Mouse (Mus musculus) kidney, adult 18-20 months (tissue): ENCODE results near the gene Mgll.

Source experiments
- DNase-seq: peaks from one replicate; pipeline ENCODE4 v3.0.0; 2021

The Mgll gene

DNA sequence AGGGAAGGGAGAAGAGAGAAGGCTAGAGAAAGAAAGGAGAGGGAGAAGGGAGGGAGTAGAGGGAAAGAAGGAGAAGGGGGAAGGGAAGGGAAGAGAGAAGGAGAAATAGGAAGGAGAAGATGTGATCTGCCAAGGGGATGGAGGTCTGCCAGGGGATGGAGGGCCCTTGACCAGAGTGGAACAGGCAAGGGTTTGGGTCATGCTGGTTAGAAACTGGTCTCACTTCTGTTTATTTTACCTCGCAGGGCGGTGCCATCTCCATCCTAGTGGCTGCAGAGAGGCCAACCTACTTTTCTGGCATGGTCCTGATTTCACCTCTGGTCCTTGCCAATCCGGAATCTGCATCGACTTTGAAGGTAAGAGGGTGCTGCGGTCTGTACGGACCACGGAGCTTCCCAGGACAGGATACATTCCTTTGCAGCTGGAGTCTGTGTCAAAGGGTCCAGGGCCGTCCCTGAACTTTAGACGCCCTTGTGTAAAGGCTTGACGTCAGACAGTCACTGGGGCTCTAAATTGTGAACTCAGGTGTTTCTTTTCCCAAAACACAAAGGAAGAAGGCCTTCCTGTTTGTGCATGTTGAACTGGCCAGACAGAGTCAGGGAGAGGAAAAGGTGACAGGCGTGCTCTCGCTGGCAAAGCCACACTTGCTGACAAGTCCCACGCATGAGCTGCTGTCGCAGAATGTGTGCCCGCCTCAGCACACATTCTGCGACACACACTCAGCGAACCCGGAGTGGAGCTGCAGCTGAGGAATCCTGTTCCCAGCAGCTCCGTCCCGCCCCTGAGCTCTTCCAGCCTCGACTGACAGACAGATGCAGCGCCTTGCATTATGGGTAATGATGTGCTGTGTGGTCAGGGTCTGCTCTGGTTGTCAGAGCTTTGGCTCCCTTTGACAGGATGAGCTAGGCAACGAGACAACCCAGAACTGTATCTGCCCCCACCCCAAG, 85.2 kb downstream of the Mgll start:
- DNase-seq, result no peak

DNA sequence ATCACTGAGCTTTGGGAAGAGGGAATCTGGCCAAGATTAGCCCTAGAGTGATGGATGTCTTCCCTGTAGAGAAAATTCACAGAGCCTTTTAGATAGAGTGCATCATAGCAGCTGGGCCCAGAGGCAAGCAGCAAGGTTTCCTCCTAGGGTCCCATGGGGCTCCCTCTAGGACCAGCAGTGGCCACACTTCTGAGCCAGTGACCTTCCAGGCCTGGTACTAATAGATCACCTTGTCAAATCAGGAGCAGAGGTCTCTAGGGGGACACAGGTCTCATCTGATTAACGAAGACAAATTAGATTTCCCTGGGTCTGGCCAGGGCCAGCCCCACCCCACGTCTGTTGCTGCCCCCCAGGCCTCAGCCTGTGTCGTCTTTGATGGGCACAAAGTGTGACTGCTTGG, 86.1 kb downstream of the Mgll start:
- DNase-seq, result no peak

DNA sequence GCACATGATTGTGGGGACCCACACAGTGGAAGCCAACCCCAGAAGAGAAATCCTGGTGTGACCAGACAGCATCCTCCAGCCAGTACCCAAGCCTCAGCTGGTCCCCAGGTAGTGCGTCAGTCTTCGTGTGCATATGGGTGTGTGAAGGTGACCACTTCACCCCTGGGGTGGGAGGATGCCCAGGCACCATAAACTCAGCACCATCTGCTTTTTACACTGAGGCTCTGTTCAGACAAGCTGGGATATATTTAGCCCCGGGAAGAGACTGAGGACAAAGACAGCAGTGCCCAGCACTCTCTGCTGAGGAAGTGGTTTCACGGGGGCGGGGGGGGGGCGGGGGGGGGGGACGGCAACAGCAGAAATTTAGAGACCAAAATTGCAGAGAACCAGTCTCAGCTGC, 87.2 kb downstream of the Mgll start:
- DNase-seq, result no peak

DNA sequence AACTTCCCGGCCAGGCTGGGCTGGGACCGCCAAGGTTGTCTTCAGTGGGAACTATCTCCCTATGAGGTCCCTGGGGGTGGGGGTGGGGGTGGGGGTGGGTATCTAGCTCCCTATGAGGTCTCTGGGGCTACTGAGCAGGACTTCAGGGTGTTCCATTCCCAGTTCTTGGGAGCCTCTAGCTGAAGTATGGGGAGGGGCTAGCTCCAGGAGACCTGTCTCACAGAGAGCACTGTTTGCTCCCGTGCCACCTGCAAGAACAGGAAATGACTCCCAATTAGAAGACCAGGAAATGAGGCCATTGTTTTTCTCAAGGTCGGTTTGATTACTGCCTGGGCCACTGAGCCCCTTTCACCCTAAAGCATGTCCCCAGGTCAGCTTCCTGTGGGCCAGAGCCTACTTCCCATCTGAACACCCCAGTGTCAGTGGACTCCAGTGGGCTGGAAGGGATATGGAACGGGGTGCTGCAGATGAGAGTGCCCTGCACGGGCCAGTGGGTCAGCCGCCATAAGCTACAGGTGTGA, 87.7 kb downstream of the Mgll start:
- no peak for DNase-seq

GRCm38 (mm10) chr6:88812886-88813285, 88.7 kb downstream of the Mgll start:
- DNase-seq, result peak; percentile 53

- DNase-seq, result no peak
These were observed 89.6 kb downstream of the Mgll start for GRCm38 (mm10) chr6:88813832-88814231.

DNA sequence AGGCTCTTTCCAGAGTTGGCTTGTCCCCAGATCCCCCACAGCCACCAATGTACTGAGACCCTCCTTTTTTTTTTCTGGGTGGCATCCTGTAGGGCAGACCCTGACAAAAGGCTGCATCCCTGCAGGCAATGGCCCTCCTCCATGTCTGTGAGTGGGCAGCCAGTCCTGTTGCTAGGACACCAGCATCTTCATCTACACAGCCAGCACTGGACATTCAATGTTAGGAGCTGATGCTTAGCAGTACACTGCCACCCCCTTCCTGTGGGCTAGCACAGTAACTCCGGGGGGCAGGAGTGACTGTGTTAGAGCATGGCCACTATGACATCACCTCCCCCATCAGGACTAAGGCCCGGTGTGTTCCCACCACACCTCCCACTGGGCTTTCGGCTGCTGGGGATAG, 90.8 kb downstream of the Mgll start:
- DNase-seq, result no peak

DNA sequence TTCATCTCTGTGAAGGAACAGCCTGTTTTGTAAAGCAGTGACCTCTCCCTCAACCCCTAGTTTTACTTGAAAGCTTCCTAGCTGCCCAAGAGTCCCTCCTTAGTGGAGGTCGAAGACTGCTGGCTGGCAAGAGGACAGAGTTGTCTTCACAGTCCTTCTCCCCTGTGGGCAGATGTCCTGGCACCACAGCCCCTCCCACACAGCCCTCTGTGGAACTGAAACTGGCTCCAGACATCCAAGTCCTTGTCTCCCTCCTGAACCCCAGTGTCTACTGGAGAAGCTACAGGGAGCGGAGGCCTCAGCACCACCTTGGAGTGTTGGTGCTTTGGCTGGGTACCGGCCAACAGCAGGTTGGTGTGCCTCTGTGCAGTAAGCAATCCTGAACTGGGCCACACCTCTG, 91.3 kb downstream of the Mgll start:
- no peak for DNase-seq

DNA sequence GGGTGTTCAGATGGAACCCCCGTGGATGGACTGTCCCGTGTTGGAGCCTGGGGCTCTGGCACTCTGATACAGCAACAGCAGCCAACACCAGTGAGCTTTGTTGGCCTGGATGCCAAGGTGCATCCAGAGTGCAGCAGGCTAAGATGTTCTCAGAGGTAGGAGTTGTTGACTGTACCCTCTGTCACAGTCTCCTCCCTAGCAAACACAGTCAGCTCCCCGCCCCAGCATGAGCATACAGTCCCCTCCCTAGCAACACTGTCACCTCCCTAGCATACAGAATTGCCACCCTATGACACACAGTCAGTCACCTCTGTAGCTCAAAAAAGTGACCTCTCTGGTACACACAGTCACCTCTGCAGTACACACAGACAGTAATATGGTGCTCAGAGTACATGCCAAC, 92.7 kb downstream of the Mgll start:
- DNase-seq, result no peak

GRCm38 (mm10) chr6:88820853-88821252, 96.6 kb downstream of the Mgll start:
- no peak for DNase-seq

- DNase-seq, result no peak
These were observed 97.1 kb downstream of the Mgll start for GRCm38 (mm10) chr6:88821294-88821693.

DNA sequence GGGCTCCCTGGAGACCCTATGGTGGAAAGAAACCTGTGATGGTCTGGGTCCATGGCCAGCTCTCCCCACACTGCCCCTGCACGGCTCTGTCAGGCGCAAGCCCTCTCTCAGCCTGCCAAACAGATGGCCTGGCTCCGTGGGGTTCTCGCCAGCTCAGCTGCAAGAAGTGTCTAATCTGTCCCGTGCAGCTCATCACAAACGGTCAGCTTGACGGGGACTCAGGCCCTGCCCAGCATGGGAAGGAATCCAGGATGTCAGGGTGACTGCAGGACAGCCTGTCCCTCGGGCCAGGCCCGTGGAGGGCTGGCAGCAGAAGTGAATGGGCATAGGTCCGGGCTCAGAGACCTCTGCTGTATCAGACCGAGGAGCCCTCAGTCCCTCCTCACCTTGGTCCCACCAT, 97.7 kb downstream of the Mgll start:
- DNase-seq, result no peak

- no peak for DNase-seq
These were observed 100.0 kb downstream of the Mgll start for GRCm38 (mm10) chr6:88824183-88824582.

- DNase-seq, result no peak
These were observed 101.9 kb downstream of the Mgll start for GRCm38 (mm10) chr6:88826088-88826487.

DNA sequence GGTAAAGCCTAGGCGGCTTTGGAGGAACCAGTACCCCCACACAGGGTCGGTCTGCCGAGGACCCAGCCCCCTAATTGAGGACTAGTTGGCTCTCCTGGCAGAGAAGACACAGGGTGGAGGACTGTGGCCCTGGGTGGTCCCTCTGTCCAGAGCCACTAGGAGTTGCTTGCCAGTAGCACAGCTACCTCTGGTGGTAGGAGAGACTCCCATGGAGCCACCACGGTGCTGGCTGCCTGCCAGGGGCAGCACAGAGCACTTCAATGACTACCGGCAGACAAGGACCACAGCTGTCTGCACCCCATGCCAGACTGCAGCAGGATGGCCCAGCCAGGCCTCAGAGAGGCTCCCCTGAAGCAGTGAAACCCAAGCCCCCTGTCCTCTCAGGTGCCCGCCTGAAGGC, 102.3 kb downstream of the Mgll start:
- DNase-seq, result no peak

- no peak for DNase-seq
These were observed 102.8 kb downstream of the Mgll start for GRCm38 (mm10) chr6:88826965-88827364.

DNA sequence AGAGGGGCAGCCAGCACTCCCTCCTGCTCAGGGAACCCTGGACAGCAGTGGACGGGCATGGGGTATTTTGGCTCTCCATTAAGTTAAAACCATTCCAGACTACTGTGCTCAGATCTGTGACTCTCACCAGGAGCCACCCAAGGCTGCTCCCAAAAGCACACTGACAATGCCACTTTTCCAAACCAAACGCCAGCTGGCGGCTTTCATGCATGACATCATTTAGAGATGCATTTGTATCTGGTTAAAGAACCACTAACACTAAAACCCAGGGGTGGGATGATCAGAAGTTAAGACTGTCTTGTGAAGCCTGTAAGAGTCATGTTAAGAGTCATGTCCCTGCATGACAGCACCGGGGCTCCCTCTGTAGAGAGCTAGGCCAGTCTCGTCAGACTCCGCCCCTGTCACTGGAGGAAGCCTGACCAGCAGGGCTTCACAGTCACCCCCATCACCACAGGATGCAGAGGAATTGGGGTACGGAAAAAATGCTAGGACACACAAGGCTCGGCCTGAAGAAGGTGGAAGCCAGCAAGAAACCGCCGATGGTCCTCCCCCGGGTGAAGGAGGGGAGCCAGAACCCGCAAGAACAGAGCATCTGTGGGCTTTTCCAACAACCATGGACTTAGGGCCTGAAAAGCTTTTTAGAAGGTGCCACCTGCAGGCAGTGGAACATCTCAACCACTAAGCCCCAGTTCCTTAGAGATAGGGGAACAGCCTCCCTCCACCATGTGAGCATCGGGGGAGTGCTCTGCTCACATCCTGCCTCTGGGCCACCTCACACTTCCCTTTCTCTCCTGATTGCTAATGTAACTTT, 103.4 kb downstream of the Mgll start:
- DNase-seq, result no peak

DNA sequence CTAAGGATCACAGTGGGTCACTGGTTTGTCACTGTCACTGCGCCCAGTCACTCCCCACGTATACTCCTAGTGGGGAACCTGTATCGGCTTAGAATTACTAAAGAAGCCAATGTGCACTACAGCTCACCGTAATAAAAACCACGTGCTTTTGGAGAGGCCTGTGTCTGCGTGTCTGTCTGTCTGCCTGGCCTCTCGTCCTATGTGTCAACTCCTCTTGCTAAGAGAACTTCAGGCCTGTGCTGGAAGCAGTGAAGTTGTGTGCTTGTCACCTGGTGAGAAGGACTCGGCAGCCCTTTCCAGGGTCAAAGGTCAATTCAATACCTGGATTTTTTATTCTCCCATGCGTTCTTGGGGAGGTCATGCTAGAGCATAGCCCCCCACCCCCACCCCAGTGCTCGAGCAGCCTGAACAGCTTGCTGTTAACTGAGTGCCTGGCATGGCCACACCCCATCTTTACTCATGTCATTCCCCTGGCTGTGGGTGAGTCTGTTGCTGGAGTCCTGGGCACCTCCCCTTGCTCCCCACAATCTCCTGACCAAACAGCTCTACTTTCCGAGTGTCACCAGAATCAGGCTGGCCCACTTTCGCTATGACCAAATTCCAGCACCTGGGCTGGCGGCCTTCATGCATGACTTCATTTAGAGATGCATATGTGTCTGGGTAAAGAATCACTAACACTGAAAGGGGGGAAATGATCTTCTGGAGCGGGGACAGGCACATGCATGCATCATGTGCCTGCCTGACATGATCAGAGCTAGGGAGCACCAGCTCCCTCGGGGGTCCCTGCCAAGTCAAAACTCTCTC, 104.2 kb downstream of the Mgll start:
- DNase-seq, result no peak

DNA sequence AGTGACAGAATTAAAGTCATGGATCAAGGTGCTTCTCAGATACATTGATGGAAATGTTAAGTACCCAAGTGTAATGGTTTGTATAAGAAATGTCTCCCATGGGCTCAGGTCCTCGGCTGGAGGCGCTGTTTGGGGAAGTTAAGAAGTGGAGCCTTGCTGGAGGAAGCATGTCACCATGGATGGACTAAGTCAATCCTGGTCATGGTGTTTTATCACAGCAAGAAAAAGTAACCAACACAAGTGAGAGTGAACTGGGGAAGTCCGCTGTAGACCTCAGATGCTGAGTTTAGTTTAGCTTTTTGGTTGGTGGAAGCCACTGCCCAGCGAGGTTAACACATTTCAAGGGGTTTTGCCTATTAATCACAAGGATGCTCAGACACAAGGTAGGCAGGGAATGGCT, 105.4 kb downstream of the Mgll start:
- DNase-seq, result no peak

DNA sequence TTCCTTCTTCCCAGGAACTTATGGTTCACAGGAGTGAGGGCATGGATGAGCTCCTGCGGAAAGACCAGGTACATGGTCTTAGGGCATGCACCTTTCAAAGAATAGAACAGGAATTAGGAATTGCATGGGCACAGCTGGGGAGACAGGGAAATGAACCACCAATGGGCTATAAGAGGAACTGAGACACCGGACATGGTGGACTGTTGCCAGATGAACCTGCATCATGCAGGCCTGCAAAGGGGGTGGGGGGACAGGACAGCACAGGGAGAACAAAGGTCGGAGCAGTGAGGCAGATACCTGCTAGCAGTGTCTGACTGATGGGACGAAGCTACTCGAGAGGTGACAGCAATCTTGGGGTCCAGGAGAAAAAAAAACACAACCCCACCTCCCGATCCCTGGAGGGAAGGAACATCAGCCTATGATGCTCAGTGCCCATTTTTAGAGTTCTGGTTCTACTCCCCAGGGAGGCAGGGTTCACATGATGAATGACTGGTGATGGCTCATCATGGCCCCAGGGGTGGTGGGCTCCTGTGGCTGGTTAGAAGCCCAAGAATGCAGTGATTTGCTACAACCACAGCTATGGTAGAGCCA, 106.0 kb downstream of the Mgll start:
- no peak for DNase-seq

- peak; percentile 55 for DNase-seq
These were observed 107.2 kb downstream of the Mgll start for GRCm38 (mm10) chr6:88831456-88831855.

DNA sequence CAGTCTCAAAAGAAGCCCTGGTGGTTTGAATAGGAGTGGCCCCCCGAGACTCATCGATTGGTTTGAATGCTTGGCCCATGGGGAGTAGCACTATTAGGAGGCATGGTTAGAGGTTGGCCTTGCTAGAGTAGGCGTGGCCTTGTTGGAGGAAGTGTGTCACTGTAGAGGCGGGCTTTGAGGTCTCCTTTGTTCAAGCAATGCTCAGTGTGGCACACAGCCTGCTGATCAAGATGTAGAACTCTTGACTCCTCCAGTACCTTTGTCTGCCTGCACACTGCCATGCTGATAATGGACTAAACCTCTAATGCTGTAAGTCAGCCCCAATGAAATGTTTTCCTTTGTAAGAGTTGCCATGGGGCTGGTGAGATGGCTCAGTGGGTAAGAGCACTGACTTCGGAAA, 108.5 kb downstream of the Mgll start:
- no peak for DNase-seq
